Mouse (Mus musculus) myocyte (in vitro differentiated cells): ENCODE data around the gene Selenok.

Source experiments
- E2F4 ChIP-seq: IDR thresholded peaks from one replicate; pipeline ENCODE4 v1.6.1; 2011; ENCODE audit warnings: mild to moderate bottlenecking, control low read depth, moderate library complexity; ENCODE audit not compliant: insufficient read depth
- POLR2A ChIP-seq: IDR thresholded peaks from one replicate; pipeline ENCODE4 v1.6.1; 2011; ENCODE audit warnings: low read depth, mild to moderate bottlenecking, control low read depth, moderate library complexity; ENCODE audit not compliant: insufficient read length
- TCF12 ChIP-seq: IDR thresholded peaks from one replicate; pipeline ENCODE4 v1.6.1; 2011; ENCODE audit warnings: mild to moderate bottlenecking, control low read depth; ENCODE audit not compliant: poor library complexity, insufficient read depth, severe bottlenecking

DNA sequence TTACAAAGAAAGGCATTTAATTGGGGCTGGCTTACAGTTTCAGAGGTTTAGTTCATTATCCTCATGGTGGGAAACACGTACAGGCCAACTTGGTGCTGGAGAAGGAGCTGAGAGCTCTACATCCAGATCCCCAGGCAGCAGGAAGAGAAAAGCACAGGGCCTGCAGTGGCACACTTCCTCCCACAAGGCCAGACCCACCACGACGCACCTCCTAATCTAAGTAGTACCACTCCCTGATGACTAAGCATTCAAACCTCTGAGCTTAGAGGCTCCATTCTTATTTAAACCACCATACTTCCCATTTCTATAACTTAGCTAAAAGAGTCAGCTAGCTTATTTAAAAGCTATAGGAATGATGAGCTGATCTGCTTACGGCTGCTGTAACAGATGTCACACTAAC is 17.3 kb upstream of the Selenok start:
- TF ChIP-seq POLR2A (no peak), TCF12 (no peak), E2F4 (no peak)
